Comparison of ENCODE assay signal across 22 mouse cellular contexts in the genomic region with DNA sequence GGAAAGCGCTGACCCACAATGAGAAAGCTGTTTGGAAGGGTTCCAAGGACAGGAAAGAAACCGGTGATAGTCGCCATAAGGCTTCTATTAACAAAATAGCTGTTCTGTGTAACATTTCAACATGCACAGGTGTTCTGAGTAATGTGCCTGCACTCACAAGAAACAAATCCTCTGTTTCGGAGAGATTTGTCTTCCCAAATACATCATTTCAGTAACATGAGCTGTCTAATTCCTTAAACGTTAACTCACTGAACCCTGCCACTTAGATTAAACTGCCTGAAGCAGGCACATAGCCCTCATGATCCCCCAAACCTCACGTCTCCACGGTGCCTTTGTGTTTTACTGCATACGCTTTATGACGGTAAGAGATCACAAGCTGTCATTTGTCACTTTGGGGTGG.
DNase-seq lines count a peak whose midpoint lies in the region; ATAC-seq and TF ChIP-seq lines count a peak whose summit lies in the region.
"Had no signal": no experiment of that assay in that cellular context is flagged by ENCODE, and none has a peak within 500 bp of the region (broad histone marks: within the 10 kb centered on the region; RNA-seq: fewer than 3 reads in every experiment).

No protein-coding gene starts in this region.

- no peak overlapping the region for H3K9ac ChIP-seq in kidney, postnatal 0 days (ENCODE audit: low read depth, low read length)
- no peak overlapping the region for H3K9ac ChIP-seq in embryonic facial prominence, embryonic 14.5 days (ENCODE audit: low read depth, low read length)
- H3K9ac ChIP-seq: forebrain, embryonic 12.5 days; hindbrain, embryonic 15.5 days; kidney, embryonic 15.5 days; stomach, embryonic 15.5 days had no signal

- no peak overlapping the region for H3K4me3 ChIP-seq in kidney, postnatal 0 days (replicated peaks; ENCODE audit: low read depth, low read length)
- no peak overlapping the region for H3K4me3 ChIP-seq in embryonic facial prominence, embryonic 14.5 days (ENCODE audit: low read depth, low read length)
- H3K4me3 ChIP-seq: forebrain, embryonic 12.5 days; heart, adult 2 months; hindbrain, embryonic 15.5 days; kidney, embryonic 15.5 days; stomach, embryonic 15.5 days had no signal

- no peak for TF ChIP-seq CTCF in kidney, postnatal 0 days (IDR thresholded peaks at IDR 0.05; ENCODE audit: low read depth)

- 25% methylated on average over 9 of the region's 9 CpGs for WGBS in kidney, postnatal 0 days
- 17% methylated on average over 9 of the region's 9 CpGs for WGBS in embryonic facial prominence, embryonic 14.5 days

- H3K4me1 ChIP-seq in kidney, postnatal 0 days (replicated peaks; ENCODE audit: insufficient read depth, low read length) = no peaks in the 10 kb centered on the region
- H3K4me1 ChIP-seq in embryonic facial prominence, embryonic 14.5 days (ENCODE audit: control insufficient read depth, insufficient read depth, low read length) = no peaks in the 10 kb centered on the region
- H3K4me1 ChIP-seq: forebrain, embryonic 12.5 days; hindbrain, embryonic 15.5 days; kidney, embryonic 15.5 days; stomach, embryonic 15.5 days had no signal

- DNase-seq in kidney, postnatal 0 days (ENCODE audit: low spot score) = peak; percentile 4
- DNase-seq in kidney, postnatal 14 days = no peak
- DNase-seq in retina, postnatal 1 day = peak; percentile 19
- no peak for DNase-seq in retina, embryonic 14.5 days (ENCODE audit: low spot score)
- peak; percentile 68 for DNase-seq in embryonic facial prominence, embryonic 14.5 days (ENCODE audit: low spot score)
- DNase-seq in liver = no peak
- DNase-seq in thymus, postnatal 25 days = no peak
- DNase-seq: adrenal gland, postnatal 10 days; cerebellum, adult 11 months; cerebellum, postnatal 10 days; gastrocnemius, postnatal 14 days; heart, adult 2 months; heart, postnatal 36 days; lung, adult 18-20 months; lung, postnatal 36 days; thymus, adult 18-20 months had no signal

- no peak overlapping the region for H3K4me2 ChIP-seq in kidney, postnatal 0 days (ENCODE audit: low read length)
- 0 out of 2 replicates have a peak overlapping the region, but pooled peaks have one; percentile 16 for H3K4me2 ChIP-seq in embryonic facial prominence, embryonic 14.5 days (ENCODE audit: low read depth, low read length)
- H3K4me2 ChIP-seq: forebrain, embryonic 12.5 days; hindbrain, embryonic 15.5 days; kidney, embryonic 15.5 days; liver, embryonic 11.5 days; stomach, embryonic 15.5 days had no signal

- no peaks in the 10 kb centered on the region for H3K9me3 ChIP-seq in kidney, postnatal 0 days (replicated peaks; ENCODE audit: low read length)
- H3K9me3 ChIP-seq in embryonic facial prominence, embryonic 14.5 days (ENCODE audit: control insufficient read depth, low read length) = no peaks in the 10 kb centered on the region
- H3K9me3 ChIP-seq: forebrain, embryonic 12.5 days; hindbrain, embryonic 15.5 days; kidney, embryonic 15.5 days; stomach, embryonic 15.5 days had no signal

- no peak overlapping the region for H3K27ac ChIP-seq in kidney, postnatal 0 days
- no peak overlapping the region for H3K27ac ChIP-seq in embryonic facial prominence, embryonic 14.5 days (replicated peaks; ENCODE audit: low read depth, low read length)
- H3K27ac ChIP-seq: forebrain, embryonic 12.5 days; heart, adult 2 months; hindbrain, embryonic 15.5 days; kidney, embryonic 15.5 days; stomach, embryonic 15.5 days had no signal

- no peak for ATAC-seq in kidney, postnatal 0 days (replicated peaks; ENCODE audit: low FRiP score, low read depth)
- ATAC-seq in embryonic facial prominence, embryonic 14.5 days (ENCODE audit: low read depth) = peak; percentile 78
- ATAC-seq: intestine, embryonic 16.5 days had no signal

- H3K27me3 ChIP-seq in kidney, postnatal 0 days (ENCODE audit: insufficient read depth, low read length) = no peaks in the 10 kb centered on the region
- no peaks in the 10 kb centered on the region for H3K27me3 ChIP-seq in embryonic facial prominence, embryonic 14.5 days (replicated peaks; ENCODE audit: control insufficient read depth, insufficient read depth, low read length)
- H3K27me3 ChIP-seq: forebrain, embryonic 12.5 days; hindbrain, embryonic 15.5 days; kidney, embryonic 15.5 days; stomach, embryonic 15.5 days had no signal

- no peaks in the 10 kb centered on the region for H3K36me3 ChIP-seq in kidney, postnatal 0 days (ENCODE audit: insufficient read depth, low read length)
- no peaks in the 10 kb centered on the region for H3K36me3 ChIP-seq in embryonic facial prominence, embryonic 14.5 days (ENCODE audit: control insufficient read depth, insufficient read depth, low read length)
- H3K36me3 ChIP-seq: forebrain, embryonic 12.5 days; hindbrain, embryonic 15.5 days; kidney, embryonic 15.5 days; stomach, embryonic 15.5 days had no signal

Comparison
In these comparisons a context has a peak if more than half of its experiments do, and no peak if none do; other contexts are left out.
1. DNase-seq: peak in kidney, postnatal 0 days (single experiment), retina, postnatal 1 day (single experiment) and embryonic facial prominence, embryonic 14.5 days (single experiment); none in kidney, postnatal 14 days (single experiment), retina, embryonic 14.5 days (single experiment), liver (single experiment) and thymus, postnatal 25 days (single experiment).